Mouse (Mus musculus) ES-Bruce4 (cell line): ENCODE results near the gene Ltbp2. TPM values are rescaled to one million over a fixed set of nuclear protein-coding genes. Genes with fewer than 3 reads are reported as not detected.

ENCODE experiments used
- H3K27ac ChIP-seq: 2 replicates; pipeline ENCODE4 v1.5.1; 2012; ENCODE audit warnings: low read length, inconsistent platforms; ENCODE audit not compliant: insufficient read depth
- H3K27me3 ChIP-seq: 2 replicates; pipeline ENCODE4 v1.6.1; 2012; ENCODE audit warnings: mild to moderate bottlenecking, low read length, inconsistent platforms; ENCODE audit not compliant: control insufficient read depth, poor library complexity, insufficient read depth, severe bottlenecking
- H3K36me3 ChIP-seq: 2 replicates; pipeline ENCODE4 v1.6.1; 2012; ENCODE audit warnings: inconsistent platforms, mild to moderate bottlenecking, low read length, moderate library complexity; ENCODE audit not compliant: control insufficient read depth, poor library complexity, insufficient read depth, severe bottlenecking
- H3K4me1 ChIP-seq: one replicate; pipeline ENCODE4 v1.8.1; 2011; ENCODE audit warnings: low read length; ENCODE audit not compliant: control insufficient read depth, insufficient read depth
- H3K4me3 ChIP-seq: 2 replicates; pipeline ENCODE4 v1.5.1; 2011; ENCODE audit warnings: low read depth, mild to moderate bottlenecking, low read length
- H3K9ac ChIP-seq: 2 replicates; pipeline ENCODE4 v1.6.1; 2012; ENCODE audit warnings: low read depth, mild to moderate bottlenecking, inconsistent platforms; ENCODE audit not compliant: poor library complexity, severe bottlenecking
- H3K9me3 ChIP-seq: replicated peaks from 2 replicates; pipeline ENCODE4 v1.6.1; 2012; ENCODE audit warnings: mild to moderate bottlenecking, low read length, inconsistent platforms; ENCODE audit not compliant: control insufficient read depth, poor library complexity, insufficient read depth, severe bottlenecking
- CTCF ChIP-seq: IDR thresholded peaks from one replicate; pipeline ENCODE4 v1.8.1; 2011; ENCODE audit warnings: low read depth, low read length
- EP300 ChIP-seq: IDR thresholded peaks from 2 replicates; pipeline ENCODE4 v1.6.1; 2011; ENCODE audit warnings: low read depth, low read length; ENCODE audit not compliant: insufficient read depth
- POLR2A ChIP-seq: IDR thresholded peaks from one replicate; pipeline ENCODE4 v1.8.1; 2011; ENCODE audit warnings: low read length; ENCODE audit not compliant: insufficient read depth
- polyA plus RNA-seq: library from polyadenylated mRNA; stranded (reverse); fragments of >200 nt; gene quantifications from 2 replicates; pipeline ENCODE4 v1.2.4, GENCODE M21; 2011; ENCODE audit warnings: low read depth; ENCODE audit not compliant: missing spikeins, insufficient read depth, insufficient read length

Gene Ltbp2
- polyA plus RNA-seq, 1 experiment: 1.9 TPM

GRCm38 (mm10) chr12:84912652-84913104, 36.3 kb upstream of the Ltbp2 start:
- TF ChIP-seq EP300 (no peak), POLR2A (no peak), CTCF (no peak)
- Histone ChIP-seq H3K4me3 (no peak overlapping the region), H3K9me3 (no peaks in the 10 kb centered on the region), H3K4me1 (no peaks in the 10 kb centered on the region), H3K27me3 (no peaks in the 10 kb centered on the region), H3K9ac (no peak overlapping the region), H3K36me3 (no peaks in the 10 kb centered on the region), H3K27ac (no peak overlapping the region)

GRCm38 (mm10) chr12:84911640-84912039, 35.3 kb upstream of the Ltbp2 start:
- Histone ChIP-seq H3K4me3 (no peak overlapping the region), H3K27ac (no peak overlapping the region), H3K36me3 (no peaks in the 10 kb centered on the region), H3K4me1 (no peaks in the 10 kb centered on the region), H3K9me3 (no peaks in the 10 kb centered on the region), H3K27me3 (no peaks in the 10 kb centered on the region), H3K9ac (no peak overlapping the region)
- TF ChIP-seq EP300: no peak
- no peak for TF ChIP-seq CTCF
- no peak for TF ChIP-seq POLR2A

- TF ChIP-seq CTCF: no peak
- TF ChIP-seq POLR2A: no peak
- TF ChIP-seq EP300: no peak
- H3K9me3 ChIP-seq: no peaks in the 10 kb centered on the region
- no peak overlapping the region for H3K9ac ChIP-seq
- no peaks in the 10 kb centered on the region for H3K27me3 ChIP-seq
- H3K4me1 ChIP-seq: no peaks in the 10 kb centered on the region
- H3K36me3 ChIP-seq: no peaks in the 10 kb centered on the region
- no peak overlapping the region for H3K27ac ChIP-seq
- no peak overlapping the region for H3K4me3 ChIP-seq
These were observed 33.7 kb upstream of the Ltbp2 start for GRCm38 (mm10) chr12:84910066-84910465.

- Histone ChIP-seq H3K9ac (no peak overlapping the region), H3K9me3 (no peaks in the 10 kb centered on the region)
These were observed 31.5 kb upstream of the Ltbp2 start for GRCm38 (mm10) chr12:84907627-84908480.

GRCm38 (mm10) chr12:84907024-84907626, 30.8 kb upstream of the Ltbp2 start:
- no peak overlapping the region for H3K27ac ChIP-seq
- H3K27me3 ChIP-seq: no peaks in the 10 kb centered on the region
- H3K4me1 ChIP-seq: no peaks in the 10 kb centered on the region
- H3K9ac ChIP-seq: no peak overlapping the region
- no peak overlapping the region for H3K4me3 ChIP-seq
- H3K36me3 ChIP-seq: no peaks in the 10 kb centered on the region
- no peak for TF ChIP-seq POLR2A
- TF ChIP-seq EP300: no peak
- TF ChIP-seq CTCF: no peak
- H3K9me3 ChIP-seq: no peaks in the 10 kb centered on the region

More at GRCm38 (mm10) chr12:84907627-84908480, 31.5 kb upstream of the Ltbp2 start:
- Histone ChIP-seq H3K4me3 (no peak overlapping the region), H3K27me3 (no peaks in the 10 kb centered on the region), H3K4me1 (no peaks in the 10 kb centered on the region), H3K36me3 (no peaks in the 10 kb centered on the region), H3K27ac (no peak overlapping the region)
- TF ChIP-seq POLR2A (no peak), CTCF (no peak), EP300 (no peak)

- H3K27me3 ChIP-seq: no peaks in the 10 kb centered on the region
- H3K27ac ChIP-seq: no peak overlapping the region
- H3K4me1 ChIP-seq: no peaks in the 10 kb centered on the region
- H3K4me3 ChIP-seq: no peak overlapping the region
- TF ChIP-seq POLR2A: no peak
- no peak for TF ChIP-seq EP300
- no peak for TF ChIP-seq CTCF
- H3K36me3 ChIP-seq: no peaks in the 10 kb centered on the region
- H3K9me3 ChIP-seq: no peaks in the 10 kb centered on the region
- no peak overlapping the region for H3K9ac ChIP-seq
These were observed 28.1 kb upstream of the Ltbp2 start for GRCm38 (mm10) chr12:84904399-84904798.
